Mouse (Mus musculus) cerebellum, adult 18-20 months (tissue): ENCODE data around the gene Zfr.
"Not testable (repeated sequence)": the region's sequence is repeated elsewhere in the genome, so short reads cannot be mapped to it uniquely, and the experiment has no call there.

Source experiments
- DNase-seq, 2 experiments: peaks; one replicate each; pipeline ENCODE4 v3.0.0; 2021

Zfr gene

DNA sequence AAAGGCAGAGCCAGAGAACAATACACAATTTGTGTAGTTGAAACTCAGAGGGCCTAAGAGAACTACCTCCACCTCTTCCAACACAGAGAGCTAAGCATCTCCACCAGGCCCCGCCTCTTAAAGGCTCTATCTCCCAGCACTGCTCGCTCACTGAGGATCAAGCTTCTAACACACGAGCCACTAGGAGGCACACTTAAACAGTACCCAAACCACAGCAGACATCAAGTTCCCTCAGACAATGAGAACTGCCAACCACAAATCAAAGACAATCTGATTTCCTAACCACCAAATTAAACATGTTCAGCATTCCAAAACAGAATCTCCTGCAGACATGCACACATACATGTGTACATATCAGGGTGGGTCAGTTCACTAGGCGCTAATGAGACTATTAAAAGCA lies 9.4 kb upstream of the Zfr start:
- DNase-seq, result no peak

DNA sequence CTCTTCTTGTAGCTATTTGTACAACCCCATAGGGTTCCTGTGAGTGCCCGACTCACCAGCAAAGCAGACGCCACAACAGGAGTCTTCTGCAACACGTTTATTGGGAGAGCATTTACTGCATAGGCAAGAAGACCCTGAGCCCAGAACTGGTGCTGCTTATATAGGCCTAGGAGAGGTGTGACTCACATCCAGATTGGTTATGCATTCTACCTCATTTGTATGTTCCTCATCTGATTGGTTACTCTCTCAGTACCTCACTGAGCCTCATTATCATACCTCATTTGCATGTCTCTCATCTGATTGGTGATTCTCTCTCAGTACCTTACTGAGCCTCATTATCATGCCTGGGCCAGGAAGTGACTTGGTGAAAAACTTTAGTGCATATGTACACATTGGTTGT lies 8.7 kb upstream of the Zfr start:
- not testable (repeated sequence) for DNase-seq

DNA sequence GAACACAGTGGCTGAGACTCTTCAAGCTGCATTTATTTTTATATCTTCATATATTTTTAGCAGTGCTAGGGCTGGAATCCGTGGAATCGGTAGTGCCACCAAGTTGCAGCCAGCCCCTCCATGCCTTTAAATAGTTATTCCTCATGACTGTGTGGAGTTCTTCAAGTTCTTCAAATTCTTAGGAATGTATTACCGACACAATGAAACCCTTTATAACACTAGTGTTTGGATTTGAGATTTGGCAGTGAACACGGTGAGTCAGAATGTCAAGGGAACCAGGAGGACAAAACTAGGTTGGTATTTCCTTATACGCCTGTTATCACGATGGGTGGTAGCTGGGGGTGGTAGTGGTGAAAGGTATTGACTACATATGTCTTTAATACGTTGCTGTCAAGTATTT lies 6.4 kb upstream of the Zfr start:
- DNase-seq, result no peak

DNA sequence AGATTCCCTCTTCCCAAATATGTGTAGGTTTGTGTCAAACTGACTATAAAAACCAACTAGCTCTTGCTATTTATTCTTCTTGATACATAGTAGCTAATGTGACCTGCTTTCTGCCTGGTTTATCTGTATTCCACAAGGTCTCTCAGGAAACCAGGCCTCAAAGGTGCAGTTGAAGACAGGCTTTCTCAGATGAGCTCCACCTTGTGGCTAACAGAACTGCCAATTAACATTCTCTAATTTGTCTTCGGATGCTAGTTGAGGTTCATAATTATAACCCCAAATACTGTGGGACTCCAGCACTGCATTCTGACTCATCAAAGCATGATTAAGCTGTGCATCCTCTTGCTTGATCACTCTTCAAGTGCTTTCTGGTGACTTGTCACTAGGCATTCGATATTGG lies 4.2 kb upstream of the Zfr start:
- DNase-seq, result no peak

DNA sequence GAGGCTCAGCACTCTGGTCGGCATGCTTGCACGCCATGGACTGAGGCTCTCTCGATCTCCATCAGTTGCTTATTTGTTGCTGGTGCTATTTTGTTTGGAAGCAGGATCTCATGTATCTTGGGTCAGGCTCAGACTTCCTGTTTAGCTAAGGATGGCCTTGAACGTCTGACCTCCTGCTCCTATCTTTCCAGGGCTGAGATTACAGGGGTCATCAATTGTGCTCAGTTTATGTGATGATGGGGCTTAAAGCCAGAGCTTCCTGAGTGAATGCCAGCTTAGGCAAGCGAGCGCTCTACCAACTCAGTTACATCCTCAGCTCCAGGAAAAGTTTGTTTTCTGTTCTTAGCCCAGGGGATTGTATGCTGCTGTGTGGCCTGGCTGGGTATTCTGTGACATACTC lies 3.1 kb upstream of the Zfr start:
- DNase-seq, result no peak

DNA sequence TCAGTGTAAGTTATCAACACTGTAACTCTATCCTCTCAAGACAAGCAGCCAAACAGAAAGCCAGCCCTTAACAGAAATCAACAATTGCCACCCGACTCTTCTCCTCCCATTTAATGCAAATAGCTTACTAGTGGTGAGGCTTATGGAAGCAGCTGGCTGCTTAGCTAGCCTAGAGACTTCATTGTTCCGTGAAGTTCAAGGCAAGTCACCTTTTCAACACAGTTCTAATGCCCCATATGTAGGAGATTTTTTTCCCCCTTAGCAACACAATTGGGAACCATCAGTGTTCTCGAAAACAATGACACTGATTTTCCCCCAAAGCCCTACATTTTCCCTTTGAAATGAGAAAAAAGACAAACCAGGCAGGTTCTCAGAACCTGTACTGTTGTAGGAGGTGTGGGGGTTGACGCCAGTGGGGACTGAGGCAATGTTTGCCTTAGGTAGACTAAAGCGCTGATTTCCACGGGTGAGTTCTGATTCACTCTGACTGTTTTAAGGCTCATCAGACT lies 1.9 kb upstream of the Zfr start:
- DNase-seq, result no peak

DNA sequence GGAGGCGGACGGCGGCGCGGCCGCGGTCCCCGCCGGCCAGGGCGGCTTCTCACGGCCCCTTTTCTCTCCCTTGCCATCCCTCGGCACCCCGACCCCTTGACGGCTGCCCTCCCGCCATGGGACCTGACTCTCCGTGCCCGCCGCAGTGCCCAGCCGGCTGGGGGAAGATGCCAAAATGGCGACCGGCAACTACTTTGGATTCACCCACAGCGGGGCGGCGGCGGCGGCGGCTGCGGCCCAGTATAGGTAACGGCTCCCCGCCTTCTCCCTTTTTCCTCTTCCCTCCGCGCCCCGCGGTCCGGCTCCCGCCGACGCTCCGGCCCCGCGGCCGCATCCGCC lies 431 bp downstream of the Zfr start:
- DNase-seq, result no peak

DNA sequence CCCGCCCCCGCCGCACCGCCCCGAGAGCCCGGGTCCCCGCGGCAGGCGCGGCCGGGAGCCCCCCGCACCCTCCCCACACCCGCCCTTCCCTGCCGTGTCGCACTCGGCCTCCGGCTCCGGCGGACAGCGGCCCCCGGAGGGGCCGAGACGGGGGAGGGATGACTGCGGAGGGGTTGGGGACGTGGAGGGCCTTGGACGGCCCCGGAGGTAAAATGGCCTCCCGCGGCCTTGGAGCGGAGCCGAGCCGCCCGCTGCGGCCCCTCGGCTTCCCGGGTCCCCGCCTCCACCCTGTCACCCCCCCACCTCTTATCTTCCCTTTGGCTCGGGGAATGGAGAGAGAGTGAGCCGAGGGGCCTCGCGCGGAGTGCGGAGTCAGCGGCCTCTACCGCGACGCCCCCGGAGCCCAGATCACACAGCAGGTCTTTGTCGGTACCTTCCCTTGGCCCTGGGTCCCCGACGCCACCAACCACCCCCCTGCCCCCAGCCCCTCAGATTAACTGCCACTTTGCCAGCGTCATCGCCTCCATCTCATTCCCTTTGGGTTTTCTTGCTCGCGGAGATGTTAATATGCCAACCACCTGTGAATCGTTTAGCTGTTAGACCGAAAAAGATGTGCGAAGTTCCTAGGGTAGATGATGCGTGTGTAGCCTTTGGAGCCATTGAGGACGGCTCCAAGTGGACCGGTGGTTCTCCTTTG lies 949 bp downstream of the Zfr start:
- peak; percentile 40 to 57 for DNase-seq

DNA sequence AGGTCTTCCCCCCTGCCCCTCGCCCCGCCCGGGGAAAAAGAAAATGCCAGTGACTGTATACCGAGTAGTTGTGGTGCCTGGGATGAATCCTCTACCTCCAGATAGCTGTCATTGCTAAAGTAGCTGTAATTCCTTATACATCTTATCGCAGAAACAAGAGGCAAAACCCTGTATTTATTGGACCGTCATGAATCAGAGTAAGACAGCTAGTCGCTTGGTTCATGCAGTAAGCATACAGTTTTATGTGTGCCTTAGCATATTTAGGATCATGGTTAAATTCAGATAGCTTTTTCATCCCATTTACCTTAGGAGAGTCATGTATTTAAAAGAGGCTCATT lies 1.5 kb downstream of the Zfr start:
- DNase-seq, result no peak

DNA sequence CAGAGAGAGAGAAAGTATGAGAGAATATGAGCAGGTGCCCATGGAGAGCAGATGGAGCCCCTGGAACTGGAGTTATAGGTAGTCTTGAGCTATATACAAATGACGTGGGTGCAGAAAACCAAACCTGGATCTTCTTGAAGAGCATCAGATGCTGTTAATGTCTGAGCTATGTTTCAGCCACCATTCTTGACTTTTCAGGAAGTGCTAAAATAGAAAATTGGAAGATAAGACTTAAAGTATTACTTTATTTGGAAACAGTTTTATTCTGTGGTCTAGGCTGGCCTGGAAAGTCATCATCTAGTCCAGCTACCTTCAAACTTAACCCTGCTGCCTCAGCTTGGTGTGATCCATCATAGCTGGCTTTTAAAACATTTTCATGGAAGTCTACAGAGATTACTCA lies 7.3 kb downstream of the Zfr start:
- no peak for DNase-seq

DNA sequence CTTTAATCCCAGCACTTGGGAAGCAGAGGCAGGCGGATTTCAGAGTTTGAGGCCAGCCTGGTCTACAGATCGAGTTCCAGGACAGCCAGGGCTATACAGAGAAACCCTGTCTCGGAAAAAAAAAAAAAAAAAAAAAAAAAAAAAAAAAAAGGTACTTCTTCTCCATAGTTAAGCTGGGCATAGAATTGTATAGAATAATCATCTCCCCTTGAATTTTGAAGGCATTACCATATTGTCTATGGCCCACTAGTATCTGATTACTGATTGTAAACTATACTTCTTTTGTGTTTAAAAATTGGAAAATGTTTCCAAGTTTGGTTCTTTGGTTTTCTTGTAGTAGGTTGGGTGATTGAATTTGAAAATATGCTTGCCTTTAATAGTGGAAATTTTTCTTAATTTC lies 13.2 kb downstream of the Zfr start:
- DNase-seq, result not testable (repeated sequence)

DNA sequence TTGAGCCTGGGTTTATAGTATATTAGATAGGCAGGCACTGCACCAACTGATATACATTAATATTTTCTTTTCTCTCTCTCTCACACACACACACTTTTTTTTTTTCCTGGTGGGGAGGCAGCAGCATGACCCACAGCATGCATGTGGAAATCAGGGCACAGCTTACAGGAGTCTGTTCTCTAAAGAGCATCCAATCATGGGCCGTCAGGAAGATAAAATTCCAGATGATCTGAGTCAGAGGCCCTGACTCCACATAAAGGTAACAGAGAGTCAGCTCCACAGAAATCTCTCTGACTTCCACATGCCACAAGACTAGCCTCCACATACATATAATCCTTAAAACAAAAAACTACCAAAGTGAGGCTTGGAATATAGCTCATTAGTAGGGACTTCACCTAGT lies 16.9 kb downstream of the Zfr start:
- DNase-seq, result no peak

DNA sequence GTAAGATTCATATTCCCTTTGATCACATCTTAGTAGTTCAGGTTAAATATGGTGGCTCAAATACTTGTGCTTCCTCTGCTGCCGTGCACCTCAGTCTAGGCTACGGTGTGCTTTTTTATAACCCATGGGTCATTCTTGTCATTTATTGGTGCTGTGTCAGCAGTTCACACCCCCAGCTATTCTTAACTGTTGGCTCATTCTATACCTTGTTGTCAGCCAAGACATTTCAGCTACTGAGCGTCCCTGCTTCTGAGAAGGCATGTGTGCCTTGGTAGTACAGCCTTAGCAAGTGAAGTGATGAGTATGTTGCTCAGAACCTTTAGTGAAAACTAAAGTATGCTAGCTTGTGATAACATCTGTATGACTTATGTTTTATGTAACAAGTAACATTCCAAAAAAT lies 17.7 kb downstream of the Zfr start:
- DNase-seq, result peak; percentile 47 to 50

DNA sequence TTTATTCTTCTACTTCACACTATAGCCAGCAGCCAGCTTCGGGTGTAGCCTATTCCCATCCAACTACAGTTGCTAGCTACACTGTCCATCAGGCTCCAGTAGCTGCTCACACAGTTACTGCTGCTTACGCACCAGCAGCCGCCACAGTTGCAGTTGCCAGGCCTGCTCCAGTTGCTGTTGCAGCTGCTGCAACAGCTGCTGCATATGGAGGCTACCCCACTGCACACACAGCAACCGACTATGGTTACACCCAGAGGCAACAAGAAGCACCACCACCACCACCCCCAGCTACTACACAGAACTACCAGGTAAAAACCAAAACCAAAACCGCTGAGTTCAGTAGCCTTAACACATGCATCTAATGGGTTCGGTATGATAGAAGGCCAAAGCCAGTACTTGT lies 18.7 kb downstream of the Zfr start:
- DNase-seq, result no peak

DNA sequence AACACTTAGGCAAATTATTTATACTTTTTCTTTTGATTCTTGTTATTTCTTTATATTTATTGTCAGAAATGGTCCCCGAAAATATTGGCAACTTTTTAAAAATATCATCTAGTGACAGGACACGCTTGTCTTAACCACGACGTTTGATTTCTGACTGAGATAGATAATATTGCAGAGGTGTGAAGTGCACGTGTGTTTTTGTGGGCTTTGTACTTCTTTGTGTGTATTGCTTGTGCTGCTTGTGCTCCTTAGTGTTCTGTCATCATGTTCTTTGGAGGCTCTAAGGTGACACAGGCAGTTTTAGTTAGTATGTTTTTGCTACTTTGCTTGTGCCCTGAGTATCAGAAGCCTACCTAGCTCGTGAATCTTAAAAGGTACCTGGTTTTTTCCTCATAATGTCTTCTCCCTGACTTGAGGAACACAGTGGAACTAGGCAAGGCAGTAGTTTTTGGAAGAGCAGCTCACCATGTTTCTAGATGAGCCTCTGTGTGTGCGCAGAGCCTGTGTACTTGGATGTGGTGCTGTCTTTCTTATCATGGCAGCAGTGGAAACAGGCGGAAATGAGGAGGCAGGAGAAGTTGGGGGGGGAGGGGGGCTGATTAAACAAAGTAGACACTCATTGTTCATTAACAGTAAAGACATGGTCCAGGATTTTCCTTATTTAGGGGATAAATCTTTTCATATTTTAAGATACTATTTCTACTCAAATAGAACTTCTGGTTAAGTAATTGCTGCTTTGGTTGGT lies 23.5 kb downstream of the Zfr start:
- DNase-seq, result no peak

DNA sequence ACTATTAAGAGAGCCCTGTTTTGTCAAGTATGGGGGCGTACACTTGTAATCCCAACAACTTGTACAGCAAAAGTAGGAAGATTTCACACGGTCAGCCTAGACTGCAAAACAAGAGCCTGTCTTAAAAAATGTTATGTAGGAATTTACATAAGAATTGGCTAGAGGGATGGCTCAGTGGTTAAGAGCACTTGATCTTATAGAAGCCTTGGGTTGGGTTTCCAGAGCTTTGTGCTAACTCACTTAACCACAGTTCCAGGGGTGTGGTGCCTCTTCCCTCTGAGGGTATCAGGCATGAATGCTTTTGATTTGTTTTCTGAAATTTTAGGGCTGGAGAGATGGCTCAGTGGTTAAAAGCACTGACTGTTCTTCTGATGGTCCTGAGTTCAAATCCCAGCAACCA lies 29.8 kb downstream of the Zfr start:
- no peak for DNase-seq

DNA sequence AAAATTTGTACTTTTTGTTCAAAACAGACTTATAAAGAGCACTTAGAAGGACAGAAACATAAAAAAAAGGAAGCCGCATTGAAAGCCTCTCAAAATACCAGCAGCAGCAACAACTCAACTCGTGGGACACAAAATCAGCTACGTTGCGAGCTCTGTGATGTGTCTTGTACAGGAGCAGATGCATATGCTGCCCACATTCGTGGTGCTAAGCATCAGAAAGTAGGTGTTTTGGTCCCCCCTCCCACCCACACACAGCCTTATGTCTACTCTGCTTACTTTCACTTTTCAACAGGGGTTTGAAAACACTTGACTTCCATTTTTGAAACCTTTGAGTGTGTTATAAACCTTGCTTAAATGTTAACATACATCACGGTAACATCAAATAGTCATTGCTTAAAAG lies 31.9 kb downstream of the Zfr start:
- DNase-seq, result no peak

DNA sequence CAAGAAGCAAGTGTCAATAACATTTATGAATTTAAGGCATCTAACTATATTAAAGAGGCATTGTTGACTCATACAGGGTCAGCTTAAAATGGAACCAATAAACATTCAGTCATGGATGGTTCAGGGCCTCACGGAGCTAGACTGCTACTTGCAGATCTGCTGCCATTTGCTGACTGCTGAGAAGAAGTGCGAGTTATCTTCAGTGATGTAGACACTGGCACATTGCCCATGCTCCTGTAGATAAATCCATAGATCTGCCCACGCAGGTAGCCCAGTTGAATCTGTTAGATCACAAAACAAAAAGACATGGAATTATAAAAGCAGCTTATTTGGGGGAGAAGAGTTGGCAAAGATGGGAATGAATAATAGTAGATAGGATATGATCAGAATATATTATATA lies 36.1 kb downstream of the Zfr start:
- DNase-seq, result peak in 1 of 2 experiments; percentile 8

DNA sequence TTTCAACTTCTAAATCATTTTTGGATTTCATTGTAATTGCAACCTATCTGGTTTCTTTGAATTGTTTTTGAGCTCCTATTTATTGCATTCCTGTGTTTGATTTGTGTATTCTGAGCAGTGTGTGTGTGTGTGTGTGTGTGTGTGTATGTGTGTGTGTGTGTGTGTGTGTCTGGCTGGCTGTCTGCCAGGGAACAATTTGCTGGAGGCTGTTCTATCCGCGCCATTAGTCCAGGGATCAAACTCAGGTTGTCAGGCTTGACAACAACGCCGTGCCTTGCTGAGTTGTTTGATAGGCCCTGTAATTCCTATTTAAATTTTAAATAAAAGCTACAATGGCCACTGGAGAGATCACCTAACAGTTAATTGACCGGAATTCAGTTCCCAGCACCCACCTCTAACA lies 60.5 kb downstream of the Zfr start:
- DNase-seq, result peak in 1 of 2 experiments; percentile 31

DNA sequence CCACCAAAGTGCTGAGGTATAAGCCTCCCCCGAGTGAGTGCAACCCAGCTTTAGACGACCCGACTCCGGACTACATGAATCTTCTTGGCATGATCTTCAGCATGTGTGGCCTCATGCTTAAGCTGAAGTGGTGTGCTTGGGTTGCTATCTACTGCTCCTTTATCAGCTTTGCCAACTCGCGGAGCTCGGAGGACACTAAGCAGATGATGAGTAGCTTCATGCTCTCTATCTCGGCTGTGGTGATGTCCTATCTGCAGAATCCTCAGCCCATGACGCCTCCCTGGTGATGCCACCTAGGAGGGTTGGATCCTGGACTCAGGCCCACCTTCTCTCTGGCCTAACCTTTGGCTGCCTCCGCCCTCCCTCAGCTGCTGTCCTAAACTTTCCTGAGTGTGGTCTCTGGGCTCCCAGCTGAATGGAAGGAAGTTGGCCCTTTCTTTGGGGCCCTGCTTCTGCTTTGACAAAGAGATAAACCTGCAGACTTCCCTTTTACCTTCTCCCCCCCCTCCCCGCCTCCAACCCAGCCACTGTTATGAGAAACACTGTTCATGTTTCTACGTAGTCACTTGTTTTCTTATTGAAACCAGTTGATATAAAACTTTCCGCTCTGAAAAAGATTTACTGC lies 63.7 kb downstream of the Zfr start:
- DNase-seq, result not testable (repeated sequence)

DNA sequence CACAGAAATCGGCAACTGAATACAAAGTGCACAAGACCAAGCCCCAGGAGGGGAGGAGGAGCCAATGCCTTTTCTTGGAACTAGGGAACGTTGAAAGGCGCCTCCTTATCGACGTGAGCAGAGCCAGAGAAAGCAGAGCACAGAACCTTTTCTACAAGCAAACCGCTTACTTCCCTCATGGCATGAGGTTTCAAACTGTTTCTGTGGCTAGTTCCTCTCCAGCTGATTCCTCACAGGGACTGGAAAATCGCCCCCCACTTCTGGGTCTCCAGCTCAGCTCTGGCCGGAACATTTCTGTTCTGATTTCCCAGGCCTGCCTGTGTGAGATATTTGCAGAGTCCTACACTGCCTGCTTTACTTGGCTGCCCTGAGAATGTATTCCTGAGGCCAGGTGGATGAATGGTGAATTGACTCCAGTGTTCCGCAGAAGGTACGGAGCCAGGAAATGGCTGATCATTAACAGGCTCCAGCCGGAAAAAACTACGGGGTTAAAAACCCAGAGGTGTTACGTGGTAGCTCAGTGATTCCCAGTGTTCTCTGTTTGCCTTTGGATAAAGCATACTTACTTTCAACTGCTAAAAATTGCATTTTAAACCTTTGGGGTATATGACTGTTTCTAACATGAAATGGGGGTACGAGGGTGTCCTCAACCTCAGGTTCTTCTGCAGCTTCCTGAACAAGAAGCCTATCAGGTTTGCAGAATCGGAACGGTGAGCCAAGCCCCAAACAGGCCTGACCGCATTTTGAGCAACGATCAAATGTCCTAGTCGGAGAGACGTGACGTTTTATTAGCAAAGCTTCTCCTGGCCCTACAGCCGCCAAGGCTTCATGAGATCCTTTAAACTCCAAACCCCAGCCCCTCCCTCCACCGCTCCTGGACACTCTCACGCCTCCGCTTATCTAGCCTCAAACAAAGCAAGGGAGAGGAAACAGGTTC lies 76.5 kb downstream of the Zfr start:
- DNase-seq, result no peak

DNA sequence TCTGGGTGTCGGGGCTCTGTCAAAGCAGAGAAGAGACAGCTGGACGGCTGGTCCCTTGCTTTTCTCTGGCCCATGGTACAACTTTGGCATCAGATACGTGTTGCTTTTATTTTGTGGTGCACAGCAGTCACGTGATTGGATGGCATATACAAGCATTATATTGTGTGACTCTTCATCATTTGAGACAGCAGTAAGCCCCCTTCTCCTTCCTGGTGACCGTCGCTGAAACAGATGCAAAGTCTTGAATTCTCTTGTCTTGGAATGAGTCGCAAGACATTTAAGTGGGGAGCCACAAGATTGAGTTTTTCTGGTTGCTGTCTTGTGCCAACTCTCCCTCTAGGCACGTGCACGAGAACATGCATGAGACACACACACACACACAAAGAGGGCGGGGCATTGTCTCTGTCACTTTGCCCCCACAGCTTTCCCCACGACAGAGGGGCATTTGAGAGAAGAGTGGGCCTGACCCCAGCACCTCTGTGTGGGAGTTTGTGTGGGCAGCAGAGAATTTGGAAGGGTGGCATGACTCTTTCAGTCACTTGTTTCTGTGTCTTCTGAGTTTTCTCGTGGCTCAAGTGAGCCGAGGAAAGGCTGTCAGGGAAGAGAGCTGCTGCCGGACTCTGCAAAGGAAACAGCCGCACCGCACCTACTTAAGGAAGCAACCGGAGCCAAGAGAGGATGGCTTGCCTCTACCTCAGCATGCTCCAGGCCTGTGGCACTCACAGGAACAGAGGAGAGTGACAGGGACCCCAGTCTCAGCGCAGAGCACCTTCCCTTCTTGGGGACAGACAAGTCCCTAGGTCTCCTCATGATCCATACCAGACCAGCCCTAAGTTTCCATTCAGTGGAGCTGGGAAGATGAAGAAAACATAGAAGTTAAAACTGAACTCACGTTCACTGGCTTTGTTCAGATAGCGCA lies 77.4 kb downstream of the Zfr start:
- no peak for DNase-seq
